Mouse (Mus musculus) cortical plate, adult 2 months (tissue): ENCODE results near the gene Acat3. TPM values are rescaled to one million over a fixed set of nuclear protein-coding genes. Genes with fewer than 3 reads are reported as not detected.

ENCODE experiments used
- H3K27ac ChIP-seq: fragments of 200-500 bp; 2 replicates; pipeline ENCODE4 v1.5.1; 2012; ENCODE audit warnings: low read length, control low read depth, inconsistent platforms; ENCODE audit not compliant: insufficient read depth
- H3K4me1 ChIP-seq: fragments of 200-500 bp; 2 replicates; pipeline ENCODE4 v1.6.1; 2011; ENCODE audit warnings: low read length; ENCODE audit not compliant: control insufficient read depth, insufficient read depth
- H3K4me3 ChIP-seq: fragments of 200-500 bp; 2 replicates; pipeline ENCODE4 v1.5.1; 2011; ENCODE audit warnings: mild to moderate bottlenecking, low read length, control low read depth; ENCODE audit not compliant: insufficient read depth
- CTCF ChIP-seq: fragments of 200-500 bp; IDR thresholded peaks from 2 replicates; pipeline ENCODE4 v1.5.1; 2011; ENCODE audit warnings: mild to moderate bottlenecking, control low read depth, low read length; ENCODE audit not compliant: insufficient read depth; ENCODE audit errors: extremely low read depth
- POLR2A ChIP-seq: fragments of 200-500 bp; IDR thresholded peaks from 2 replicates; pipeline ENCODE4 v1.6.1; 2011; ENCODE audit warnings: mild to moderate bottlenecking, low read length, control low read depth; ENCODE audit not compliant: insufficient read depth; ENCODE audit errors: extremely low read depth
- polyA plus RNA-seq: library from polyadenylated mRNA; depleted of rRNA; stranded (reverse); fragments of >200 nt; gene quantifications from 2 replicates; pipeline ENCODE4 v1.2.3, GENCODE M21; 2012; rRNA removed

Gene Acat3
- polyA plus RNA-seq, 1 experiment: 6.6 TPM

- no peak for TF ChIP-seq CTCF
- TF ChIP-seq POLR2A: no peak
- Histone ChIP-seq H3K4me3 (no peak within 1 kb of the TSS), H3K4me1 (peaks cover 2% of the 10 kb centered on the region; the same call in 1 of the 2 replicates), H3K27ac (no peak within 1 kb of the TSS)
Observed at GRCm38 (mm10) chr17:12875734-12876133, 64.7 kb downstream of the Acat3 start, which contains the start of gene Mrgprh. Gene Mrgprh, plus strand, starts transcription at chr17:12876034.

Other genes starting within 250 kb of the Acat3 start
- gene Igf2r, start 170.9 kb downstream of the Acat3 start, polyA plus RNA-seq: 10.9 and 11.1 TPM in 2 replicates
- gene Mas1, start 72.5 kb downstream of the Acat3 start, polyA plus RNA-seq: 35.7 and 39.1 TPM in 2 replicates
- gene Mrgprh, start 64.6 kb downstream of the Acat3 start, polyA plus RNA-seq: 0.13 and 0.21 TPM in 2 replicates
- gene Pnldc1, start 30.4 kb downstream of the Acat3 start, polyA plus RNA-seq: 2.9 and 4.1 TPM in 2 replicates
- gene Tcp1, start 24.9 kb downstream of the Acat3 start, polyA plus RNA-seq: 135 and 140 TPM in 2 replicates
- gene Mrpl18, start 24.3 kb downstream of the Acat3 start, polyA plus RNA-seq: 56.3 and 58.0 TPM in 2 replicates
- 42.3 and 47.4 TPM in 2 replicates for gene Acat2, start 20.1 kb upstream of the Acat3 start, polyA plus RNA-seq
- 50.9 and 51.3 TPM in 2 replicates for gene Wtap, start 53.6 kb upstream of the Acat3 start, polyA plus RNA-seq
- 222 and 230 TPM in 2 replicates for gene Sod2, start 66.2 kb upstream of the Acat3 start, polyA plus RNA-seq
- gene Gpr31b, start 111.7 kb upstream of the Acat3 start, polyA plus RNA-seq: not detected in 2 replicates
- 0.57 and 0.94 TPM in 2 replicates for gene Tcp10b, start 120.5 kb upstream of the Acat3 start, polyA plus RNA-seq
- gene Unc93a, start 191.2 kb upstream of the Acat3 start, polyA plus RNA-seq: not detected in 2 replicates